Mouse (Mus musculus): ENCODE results near the gene 1700088E04Rik. TPM values are rescaled to one million over a fixed set of nuclear protein-coding genes. Genes with fewer than 3 reads are reported as not detected.

The 1700088E04Rik gene
- polyA plus RNA-seq (2012) = 0.24 TPM in 1 of 2 replicates, not detected in the other

GRCm38 (mm10) chr15:79140866-79141565 is at the start of gene 1700088E04Rik, which contains the start of gene Polr2f:
1700088E04Rik (minus strand) TSS chr15:79141253.
Polr2f (plus strand) TSS chr15:79141009.
- no peak for TF ChIP-seq GATA1 (IDR thresholded peaks at IDR 0.05; ENCODE audit: low read length)

- TF ChIP-seq GATA1 (IDR thresholded peaks at IDR 0.05; ENCODE audit: low read length) = no peak
Observed at GRCm38 (mm10) chr15:79187819-79188218, 46.8 kb upstream of the 1700088E04Rik start.

- no peak for TF ChIP-seq GATA1 (IDR thresholded peaks at IDR 0.05; ENCODE audit: low read length)
Observed at GRCm38 (mm10) chr15:79185213-79185612, 44.2 kb upstream of the 1700088E04Rik start.

- no peak for TF ChIP-seq GATA1 (IDR thresholded peaks at IDR 0.05; ENCODE audit: low read length)
Observed at GRCm38 (mm10) chr15:79176905-79177304, 35.9 kb upstream of the 1700088E04Rik start.

- TF ChIP-seq GATA1 (IDR thresholded peaks at IDR 0.05; ENCODE audit: low read length) = no peak
Observed at GRCm38 (mm10) chr15:79166712-79167111, 25.7 kb upstream of the 1700088E04Rik start.

- no peak for TF ChIP-seq GATA1 (IDR thresholded peaks at IDR 0.05; ENCODE audit: low read length)
Observed at GRCm38 (mm10) chr15:79165140-79165539, 24.1 kb upstream of the 1700088E04Rik start, which contains the start of gene Sox10. Sox10 (minus strand) TSS chr15:79165240.

- TF ChIP-seq GATA1 (IDR thresholded peaks at IDR 0.05; ENCODE audit: low read length) = no peak
Observed at GRCm38 (mm10) chr15:79164251-79164650, 23.2 kb upstream of the 1700088E04Rik start.

- no peak for TF ChIP-seq GATA1 (IDR thresholded peaks at IDR 0.05; ENCODE audit: low read length)
Observed at GRCm38 (mm10) chr15:79162822-79163221, 21.8 kb upstream of the 1700088E04Rik start.

- no peak for TF ChIP-seq GATA1 (IDR thresholded peaks at IDR 0.05; ENCODE audit: low read length)
Observed at GRCm38 (mm10) chr15:79162301-79162700, 21.2 kb upstream of the 1700088E04Rik start.

GRCm38 (mm10) chr15:79155572-79155971 is 14.5 kb upstream of the 1700088E04Rik start:
- TF ChIP-seq GATA1 (IDR thresholded peaks at IDR 0.05; ENCODE audit: low read length) = no peak

- no peak for TF ChIP-seq GATA1 (IDR thresholded peaks at IDR 0.05; ENCODE audit: low read length)
Observed at GRCm38 (mm10) chr15:79152709-79153108, 11.7 kb upstream of the 1700088E04Rik start.

- no peak for TF ChIP-seq GATA1 (IDR thresholded peaks at IDR 0.05; ENCODE audit: low read length)
Observed at GRCm38 (mm10) chr15:79151881-79152280, 10.8 kb upstream of the 1700088E04Rik start.

- TF ChIP-seq GATA1 (IDR thresholded peaks at IDR 0.05; ENCODE audit: low read length) = no peak
Observed at GRCm38 (mm10) chr15:79148533-79148932, 7.5 kb upstream of the 1700088E04Rik start.

- no peak for TF ChIP-seq GATA1 (IDR thresholded peaks at IDR 0.05; ENCODE audit: low read length)
Observed at GRCm38 (mm10) chr15:79145522-79145921, 4.5 kb upstream of the 1700088E04Rik start.

GRCm38 (mm10) chr15:79144021-79144420 is 3.0 kb upstream of the 1700088E04Rik start:
- no peak for TF ChIP-seq GATA1 (IDR thresholded peaks at IDR 0.05; ENCODE audit: low read length)

- no peak for TF ChIP-seq GATA1 (IDR thresholded peaks at IDR 0.05; ENCODE audit: low read length)
Observed at GRCm38 (mm10) chr15:79143316-79143715, 2.3 kb upstream of the 1700088E04Rik start.

- TF ChIP-seq GATA1 (IDR thresholded peaks at IDR 0.05; ENCODE audit: low read length) = no peak
Observed at GRCm38 (mm10) chr15:79141566-79141917, 489 bp upstream of the 1700088E04Rik start.

Data from G1E-ER4 (cell line).